Mouse (Mus musculus) liver, embryonic 14 days (tissue): ENCODE data around the gene Rtbdn. TPM values are rescaled to one million over a fixed set of nuclear protein-coding genes. Genes with fewer than 3 reads are reported as not detected.

Experiments
- polyA plus RNA-seq: library from polyadenylated mRNA; depleted of rRNA; stranded (reverse); fragments of >200 nt; gene quantifications from 2 replicates; pipeline ENCODE4 v1.2.3, GENCODE M21; 2012; rRNA removed

Gene Rtbdn
- not detected in 2 replicates for polyA plus RNA-seq

DNA sequence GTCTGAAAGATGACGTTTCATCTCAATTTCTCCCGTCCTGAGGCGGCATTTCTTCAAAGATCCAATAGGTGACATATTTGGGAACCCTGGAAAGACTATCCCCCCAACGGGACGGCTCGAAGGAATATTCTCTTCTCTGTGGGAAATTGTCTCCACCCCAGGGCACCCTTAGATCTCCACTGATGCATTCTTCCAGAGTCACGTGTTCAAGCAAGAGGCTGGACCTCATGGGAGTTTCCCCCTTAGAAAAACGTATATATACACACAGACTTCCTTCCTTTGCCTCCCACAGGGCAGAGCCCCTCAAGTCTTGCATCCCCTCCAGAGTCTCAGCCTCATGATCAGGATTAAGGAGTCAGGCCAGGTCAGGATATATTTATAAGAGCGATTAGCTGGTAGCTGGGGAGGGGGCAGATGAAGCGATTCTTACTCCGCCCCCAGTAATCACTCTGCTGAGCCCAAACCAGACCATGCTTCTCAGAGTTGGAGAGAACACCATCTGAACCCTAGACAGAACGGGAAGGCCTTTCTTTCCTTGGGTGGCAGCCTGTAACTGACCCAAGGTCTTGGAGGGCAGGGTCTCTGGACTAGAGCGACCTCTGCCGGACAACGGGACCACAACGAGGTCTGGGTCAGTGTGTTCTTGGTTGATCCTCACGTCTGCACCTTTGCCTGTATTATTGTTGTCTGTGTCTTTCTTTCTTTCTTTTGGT lies at the start of gene Rtbdn:
Gene Rtbdn, plus strand, starts transcription at position 464 of the 713 bp plus-strand sequence.

DNA sequence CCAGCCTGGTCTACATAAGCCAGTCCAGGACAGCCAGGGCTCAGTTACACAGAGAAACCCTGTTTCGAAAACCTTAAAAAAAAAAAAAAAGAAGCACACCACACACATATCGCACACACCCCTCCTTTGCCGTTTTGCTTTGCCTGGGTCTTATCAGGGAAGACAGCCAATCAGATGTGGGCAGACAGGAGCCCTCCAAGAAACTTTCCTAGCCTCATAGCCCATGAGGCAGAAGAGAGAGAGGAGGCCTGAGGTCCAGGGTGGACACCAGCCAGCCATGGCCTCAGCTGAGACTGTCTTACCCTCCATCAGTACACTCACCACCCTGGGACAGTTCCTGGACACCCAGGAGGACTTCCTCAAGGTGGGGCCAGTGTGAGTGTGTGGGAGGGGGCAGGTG lies 45.0 kb upstream of the Rtbdn start, which contains the start of gene Klf1:
Gene Klf1, plus strand, starts transcription at position 177 of the 400 bp plus-strand sequence.

DNA sequence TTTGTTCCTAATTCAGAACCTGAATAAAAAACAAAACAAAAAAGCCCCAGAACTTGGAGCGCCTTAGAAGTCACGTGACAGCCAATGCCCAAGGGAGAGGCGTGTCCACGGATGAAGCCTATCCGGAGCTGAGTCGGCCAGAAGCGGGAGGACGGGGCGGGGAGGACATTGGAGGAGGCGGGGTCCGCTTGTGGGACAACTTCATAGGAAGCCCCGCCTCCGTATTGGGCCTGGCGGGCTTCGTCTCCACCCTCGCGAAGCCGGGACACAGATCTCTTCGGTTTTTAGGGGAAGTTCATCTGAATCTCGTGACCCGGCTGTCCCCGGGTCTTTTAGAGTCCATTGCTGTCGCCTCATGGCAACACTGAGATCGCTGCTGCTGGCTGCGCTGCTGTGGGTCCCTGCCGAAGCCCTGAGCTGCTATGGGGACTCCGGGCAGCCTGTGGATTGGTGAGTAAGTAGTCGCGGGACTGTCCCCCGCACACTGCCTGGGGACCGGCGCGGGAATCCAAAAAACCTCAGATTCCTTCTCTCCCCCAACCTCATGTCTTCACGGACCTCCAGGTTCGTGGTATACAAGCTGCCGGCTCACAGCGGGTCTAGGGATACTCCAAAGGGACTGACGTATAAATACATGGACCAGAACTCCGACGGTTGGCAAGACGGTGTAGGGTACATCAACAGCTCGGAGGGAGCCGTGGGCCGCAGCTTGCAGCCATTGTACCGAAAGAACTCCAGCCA lies 38.2 kb upstream of the Rtbdn start, which contains the start of gene Dnase2a:
Gene Dnase2a, plus strand, starts transcription at position 140 of the 741 bp plus-strand sequence.

DNA sequence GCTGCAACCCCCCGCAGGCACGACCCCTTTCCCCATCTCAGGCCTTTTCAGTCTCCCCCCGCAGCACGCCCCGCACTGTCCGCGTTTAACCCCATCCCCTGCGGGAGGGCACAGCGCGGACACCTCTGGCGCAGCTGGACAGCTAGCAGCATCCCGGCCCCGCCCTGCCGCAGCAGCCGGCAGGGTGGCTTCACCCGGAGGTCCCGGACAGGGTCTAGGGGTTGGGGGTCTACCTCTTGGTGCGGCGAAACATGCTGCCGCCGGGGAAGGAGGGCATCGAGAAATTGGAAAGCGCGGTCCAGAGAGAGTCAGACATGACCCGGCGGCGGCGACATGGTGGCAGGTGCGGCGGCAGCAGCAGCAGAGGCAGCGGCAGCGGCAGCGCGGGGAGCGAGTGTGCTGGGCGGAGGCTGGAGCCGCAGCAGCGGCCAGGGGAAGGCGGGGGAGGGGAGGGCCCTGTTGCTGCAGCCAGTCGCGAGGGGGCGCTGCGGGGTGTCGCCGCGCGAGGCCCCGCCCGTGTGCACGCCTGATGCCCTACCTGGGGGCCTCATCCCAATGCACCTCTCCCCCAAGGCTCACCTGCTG lies 9.7 kb upstream of the Rtbdn start, which contains the start of gene Mast1:
Gene Mast1, minus strand, starts transcription at position 398 of the 585 bp plus-strand sequence.

DNA sequence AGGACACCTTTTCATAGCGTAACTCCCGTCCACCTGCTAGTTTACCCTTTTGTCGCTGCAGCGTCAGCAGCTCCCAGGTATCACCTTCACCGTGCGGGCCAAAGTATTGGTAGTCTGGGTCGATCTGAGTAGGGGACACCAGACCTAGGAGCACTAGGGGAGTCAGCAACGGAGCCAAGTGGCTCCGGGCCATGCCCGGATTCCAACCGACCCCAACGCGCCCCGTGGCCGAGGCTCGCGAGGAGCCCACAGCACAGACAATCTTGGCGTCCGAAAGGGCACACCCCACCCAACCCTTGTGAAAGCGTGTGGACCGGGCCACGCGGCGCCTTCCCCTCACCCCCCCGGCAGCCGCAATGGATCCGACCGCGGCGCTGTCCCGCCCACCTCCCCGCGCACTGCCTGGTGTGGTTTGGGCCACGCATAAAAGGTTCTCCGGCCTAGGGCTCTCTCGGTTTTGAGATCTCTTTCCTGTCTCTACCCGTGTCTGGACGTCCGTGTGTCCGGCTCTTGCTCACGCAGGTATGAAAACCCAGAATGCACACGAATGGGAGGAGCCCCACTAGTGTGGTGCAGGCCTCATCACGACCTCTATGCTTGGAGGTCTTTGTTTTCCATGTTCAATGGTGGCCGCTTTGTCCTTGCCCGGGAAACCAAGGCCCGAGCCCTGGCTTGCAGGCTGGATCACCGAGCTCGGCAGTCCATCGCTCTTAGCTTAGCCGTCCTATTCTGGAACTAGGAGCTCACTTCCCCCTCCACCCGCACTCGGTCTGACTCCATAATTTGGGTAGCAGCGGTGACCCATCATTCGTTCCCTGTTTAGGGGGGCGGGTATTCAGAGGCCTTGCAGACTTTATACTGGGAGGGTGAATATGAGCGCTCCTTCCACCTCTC lies 22.7 kb downstream of the Rtbdn start, which contains the start of the genes Gm49661, Prdx2 and Rnaseh2a:
Gene Gm49661, minus strand, starts transcription at position 193 of the 894 bp plus-strand sequence.
Gene Prdx2, plus strand, starts transcription at position 347 of the 894 bp plus-strand sequence.
Gene Rnaseh2a, minus strand, starts transcription at position 527 of the 894 bp plus-strand sequence.

DNA sequence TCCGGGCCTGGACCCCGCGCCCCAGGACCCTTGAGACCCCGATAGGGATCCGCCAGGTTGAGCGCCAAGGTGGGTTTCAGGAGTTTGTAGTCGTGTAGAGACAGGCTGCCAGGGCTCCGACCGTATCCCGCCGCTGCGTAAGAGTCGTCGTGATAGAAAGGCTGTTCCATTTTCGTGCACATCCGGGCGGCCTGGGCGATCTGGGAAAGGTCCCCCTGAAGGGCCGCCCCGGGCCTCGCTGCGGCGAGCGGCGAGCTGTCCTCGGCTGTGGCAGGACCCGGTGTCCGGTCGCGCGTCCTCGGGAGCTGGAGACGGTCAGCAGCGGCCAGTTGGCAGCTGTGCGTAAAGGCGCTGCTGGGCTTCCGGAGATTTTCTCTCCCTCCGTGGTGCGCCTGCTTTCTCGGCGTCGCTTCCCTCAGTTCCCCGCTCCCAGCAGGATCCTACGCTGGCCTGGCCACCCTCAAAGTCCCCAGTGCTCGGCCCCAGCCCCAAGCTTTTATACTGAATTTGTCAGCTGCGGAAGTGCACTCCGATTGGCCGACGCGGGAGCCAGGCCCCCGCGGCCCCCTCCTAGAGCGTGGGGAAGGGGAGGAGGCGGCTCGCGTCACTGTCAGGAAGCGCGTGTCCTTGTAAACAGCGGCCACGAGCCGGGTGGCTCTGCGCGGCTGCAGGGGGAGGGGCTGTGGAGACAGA lies 31.6 kb downstream of the Rtbdn start, which contains the start of gene Junb:
Gene Junb, minus strand, starts transcription at position 471 of the 693 bp plus-strand sequence.

DNA sequence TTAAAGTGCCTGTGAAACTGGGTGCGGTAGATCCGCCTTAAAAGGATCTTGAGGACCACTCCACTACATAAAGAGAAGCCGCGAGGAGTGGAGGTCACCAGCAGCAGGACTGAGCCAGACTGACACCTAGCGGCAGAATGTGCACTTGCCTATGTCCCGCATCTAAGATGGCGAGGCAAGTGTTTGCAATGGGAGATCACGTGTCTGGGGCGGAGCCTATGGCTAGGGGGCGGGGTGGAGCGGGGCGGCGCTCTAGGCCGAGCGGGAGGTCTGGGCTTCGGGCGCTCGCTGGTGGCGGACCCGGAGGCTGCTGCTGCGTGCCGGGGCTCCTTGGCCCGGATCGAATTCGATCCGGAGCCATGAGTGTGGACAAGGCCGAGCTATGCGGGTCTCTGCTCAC lies 43.6 kb downstream of the Rtbdn start, which contains the start of gene Hook2:
Gene Hook2, plus strand, starts transcription at position 255 of the 400 bp plus-strand sequence.

Other genes with a start within 250 kb of the Rtbdn start
- gene Lyl1, start 245.5 kb upstream of the Rtbdn start, polyA plus RNA-seq: 38.3 and 41.4 TPM in 2 replicates
- gene G430095P16Rik, start 224.0 kb upstream of the Rtbdn start, polyA plus RNA-seq: 9.3 and 9.7 TPM in 2 replicates
- 1.2 and 1.3 TPM in 2 replicates for gene Nfix, start 146.6 kb upstream of the Rtbdn start, polyA plus RNA-seq
- 2.0 and 2.1 TPM in 2 replicates for gene Dand5, start 124.2 kb upstream of the Rtbdn start, polyA plus RNA-seq
- gene Gadd45gip1, start 115.5 kb upstream of the Rtbdn start, polyA plus RNA-seq: 29.9 and 31.7 TPM in 2 replicates
- 116 and 127 TPM in 2 replicates for gene Rad23a, start 106.3 kb upstream of the Rtbdn start, polyA plus RNA-seq
- 310 and 322 TPM in 2 replicates for gene Calr, start 100.1 kb upstream of the Rtbdn start, polyA plus RNA-seq
- gene Farsa, start 90.0 kb upstream of the Rtbdn start, polyA plus RNA-seq: 50.9 and 57.3 TPM in 2 replicates
- 30.4 and 31.4 TPM in 2 replicates for gene Syce2, start 74.9 kb upstream of the Rtbdn start, polyA plus RNA-seq
- gene Gcdh, start 53.1 kb upstream of the Rtbdn start, polyA plus RNA-seq: 29.5 and 35.0 TPM in 2 replicates
- 177 and 217 TPM in 2 replicates for gene Klf1, start 45.1 kb upstream of the Rtbdn start, polyA plus RNA-seq
- gene Dnase2a, start 38.4 kb upstream of the Rtbdn start, polyA plus RNA-seq: 8.3 and 10.6 TPM in 2 replicates
- gene Mast1, start 9.6 kb upstream of the Rtbdn start, polyA plus RNA-seq: 0.03 and 0.05 TPM in 2 replicates
- not detected in 2 replicates for gene Gm49661, start 22.4 kb downstream of the Rtbdn start, polyA plus RNA-seq
- gene Prdx2, start 22.6 kb downstream of the Rtbdn start, polyA plus RNA-seq: 1,069 and 1,310 TPM in 2 replicates
- 57.5 and 63.1 TPM in 2 replicates for gene Rnaseh2a, start 22.8 kb downstream of the Rtbdn start, polyA plus RNA-seq
- 7.7 and 8.0 TPM in 2 replicates for gene Junb, start 31.7 kb downstream of the Rtbdn start, polyA plus RNA-seq
- gene Hook2, start 43.6 kb downstream of the Rtbdn start, polyA plus RNA-seq: 4.1 and 4.6 TPM in 2 replicates
- not detected in 2 replicates for gene Best2, start 67.5 kb downstream of the Rtbdn start, polyA plus RNA-seq
- 76.1 and 91.5 TPM in 2 replicates for gene Asna1, start 78.3 kb downstream of the Rtbdn start, polyA plus RNA-seq
- gene Trir, start 79.8 kb downstream of the Rtbdn start, polyA plus RNA-seq: 99.1 and 106 TPM in 2 replicates
- 23.4 and 27.0 TPM in 2 replicates for gene Tnpo2, start 89.9 kb downstream of the Rtbdn start, polyA plus RNA-seq
- 7.6 and 9.4 TPM in 2 replicates for gene Fbxw9, start 113.1 kb downstream of the Rtbdn start, polyA plus RNA-seq
- gene Gm5741, start 121.0 kb downstream of the Rtbdn start, polyA plus RNA-seq: 0.22 and 0.31 TPM in 2 replicates
- gene Dhps, start 124.8 kb downstream of the Rtbdn start, polyA plus RNA-seq: 20.6 and 21.6 TPM in 2 replicates
- 37.6 and 44.1 TPM in 2 replicates for gene Wdr83os, start 133.7 kb downstream of the Rtbdn start, polyA plus RNA-seq
- gene Wdr83, start 134.3 kb downstream of the Rtbdn start, polyA plus RNA-seq: 24.8 and 26.1 TPM in 2 replicates
- 15.9 and 21.5 TPM in 2 replicates for gene Man2b1, start 136.3 kb downstream of the Rtbdn start, polyA plus RNA-seq
- gene Zfp791, start 176.1 kb downstream of the Rtbdn start, polyA plus RNA-seq: 0.97 and 1.1 TPM in 2 replicates
- gene Cks1brt, start 204.9 kb downstream of the Rtbdn start, polyA plus RNA-seq: not detected in 2 replicates